Mouse (Mus musculus): Measurements from ENCODE around the gene Lhfp.
A peak's percentile ranks its signal among the peaks of the same experiment; 100 is the strongest.
"Not testable (repeated sequence)": the region's sequence is repeated elsewhere in the genome, so short reads cannot be mapped to it uniquely, and the experiment has no call there.

Lhfp gene

GRCm38 (mm10) chr3:53253223-53253832, 212.0 kb downstream of the Lhfp start:
- DNase-seq (ENCODE audit: low read depth, low spot score) = no peak

- DNase-seq (ENCODE audit: low read depth, low spot score) = peak; percentile 7
Observed at GRCm38 (mm10) chr3:53258657-53259158, 217.4 kb downstream of the Lhfp start.

- no peak for DNase-seq (ENCODE audit: low read depth, low spot score)
Observed at GRCm38 (mm10) chr3:53266116-53266515, 224.8 kb downstream of the Lhfp start.

GRCm38 (mm10) chr3:53267046-53267445, 225.7 kb downstream of the Lhfp start:
- no peak for DNase-seq (ENCODE audit: low read depth, low spot score)

GRCm38 (mm10) chr3:53273220-53273619, 231.9 kb downstream of the Lhfp start:
- no peak for DNase-seq (ENCODE audit: low read depth, low spot score)

- DNase-seq (ENCODE audit: low read depth, low spot score) = no peak
Observed at GRCm38 (mm10) chr3:53277993-53278392, 236.7 kb downstream of the Lhfp start.

GRCm38 (mm10) chr3:53282005-53282404, 240.7 kb downstream of the Lhfp start:
- DNase-seq (ENCODE audit: low read depth, low spot score) = not testable (repeated sequence)

GRCm38 (mm10) chr3:53284023-53284422, 242.7 kb downstream of the Lhfp start:
- DNase-seq (ENCODE audit: low read depth, low spot score) = no peak

GRCm38 (mm10) chr3:53284471-53285177, 243.3 kb downstream of the Lhfp start:
- no peak for DNase-seq (ENCODE audit: low read depth, low spot score)

- DNase-seq (ENCODE audit: low read depth, low spot score) = no peak
Observed at GRCm38 (mm10) chr3:53288662-53289061, 247.3 kb downstream of the Lhfp start.

GRCm38 (mm10) chr3:53289589-53290219, 248.4 kb downstream of the Lhfp start:
- DNase-seq (ENCODE audit: low read depth, low spot score) = no peak

- no peak for DNase-seq (ENCODE audit: low read depth, low spot score)
Observed at GRCm38 (mm10) chr3:53291185-53291584, 249.9 kb downstream of the Lhfp start.

GRCm38 (mm10) chr3:53291945-53292344, 250.6 kb downstream of the Lhfp start:
- no peak for DNase-seq (ENCODE audit: low read depth, low spot score)

- no peak for DNase-seq (ENCODE audit: low read depth, low spot score)
Observed at GRCm38 (mm10) chr3:53292474-53292873, 251.1 kb downstream of the Lhfp start.

GRCm38 (mm10) chr3:53292979-53293378, 251.7 kb downstream of the Lhfp start:
- no peak for DNase-seq (ENCODE audit: low read depth, low spot score)

- no peak for DNase-seq (ENCODE audit: low read depth, low spot score)
Observed at GRCm38 (mm10) chr3:53293901-53294433, 252.6 kb downstream of the Lhfp start.

GRCm38 (mm10) chr3:53294855-53295254, 253.5 kb downstream of the Lhfp start:
- DNase-seq (ENCODE audit: low read depth, low spot score) = no peak

GRCm38 (mm10) chr3:53301866-53302265, 260.5 kb downstream of the Lhfp start:
- no peak for DNase-seq (ENCODE audit: low read depth, low spot score)

GRCm38 (mm10) chr3:53304123-53304900, 263.0 kb downstream of the Lhfp start:
- DNase-seq (ENCODE audit: low read depth, low spot score) = no peak

GRCm38 (mm10) chr3:53305860-53306259, 264.5 kb downstream of the Lhfp start:
- DNase-seq (ENCODE audit: low read depth, low spot score) = peak; percentile 58

- no peak for DNase-seq (ENCODE audit: low read depth, low spot score)
Observed at GRCm38 (mm10) chr3:53308649-53309048, 267.3 kb downstream of the Lhfp start.

GRCm38 (mm10) chr3:53310093-53310492, 268.8 kb downstream of the Lhfp start:
- no peak for DNase-seq (ENCODE audit: low read depth, low spot score)

Data from R1 (cell line).